In genomic region chr7:66333906-66334500, GRCm38 (mm10) we compare ENCODE assay signal across 27 mouse cellular contexts. TPM values are rescaled to one million over a fixed set of nuclear protein-coding genes. Genes with fewer than 3 reads are reported as not detected.
DNase-seq lines count a peak whose midpoint lies in the region; ATAC-seq and TF ChIP-seq lines count a peak whose summit lies in the region.
"Had no signal": no experiment of that assay in that cellular context is flagged by ENCODE, and none has a peak within 500 bp of the region (broad histone marks: within the 10 kb centered on the region; RNA-seq: fewer than 3 reads in every experiment).

No protein-coding gene starts in this region.

- no peaks in the 10 kb centered on the region for H3K9me3 ChIP-seq in midbrain, embryonic 11.5 days (ENCODE audit: control insufficient read depth, low read length)
- H3K9me3 ChIP-seq in midbrain, embryonic 13.5 days: no peaks in the 10 kb centered on the region
- H3K9me3 ChIP-seq in liver, postnatal 0 days (ENCODE audit: low read length): no peaks in the 10 kb centered on the region
- H3K9me3 ChIP-seq: midbrain, embryonic 12.5 days; neural tube, embryonic 15.5 days had no signal

- TF ChIP-seq EP300 in liver, postnatal 0 days (IDR thresholded peaks at IDR 0.05; ENCODE audit: low read depth): no peak

- no peak overlapping the region for H3K9ac ChIP-seq in midbrain, embryonic 11.5 days (ENCODE audit: low read length)
- H3K9ac ChIP-seq in midbrain, embryonic 13.5 days (replicated peaks): no peak overlapping the region
- no peak overlapping the region for H3K9ac ChIP-seq in liver, postnatal 0 days (replicated peaks)
- H3K9ac ChIP-seq: hindbrain, embryonic 14.5 days; midbrain, embryonic 12.5 days; neural tube, embryonic 15.5 days had no signal

- no peaks in the 10 kb centered on the region for H3K4me1 ChIP-seq in midbrain, embryonic 11.5 days (ENCODE audit: control insufficient read depth, insufficient read depth, low read length)
- no peaks in the 10 kb centered on the region for H3K4me1 ChIP-seq in midbrain, embryonic 13.5 days (replicated peaks)
- no peaks in the 10 kb centered on the region for H3K4me1 ChIP-seq in liver, postnatal 0 days (ENCODE audit: insufficient read depth)
- H3K4me1 ChIP-seq: midbrain, embryonic 12.5 days; neural tube, embryonic 15.5 days had no signal

- H3K4me3 ChIP-seq in midbrain, embryonic 11.5 days (ENCODE audit: low read depth, low read length): no peak overlapping the region
- no peak overlapping the region for H3K4me3 ChIP-seq in midbrain, embryonic 13.5 days (replicated peaks)
- H3K4me3 ChIP-seq in liver, postnatal 0 days (ENCODE audit: low read depth, low read length): no peak overlapping the region
- no peak overlapping the region for H3K4me3 ChIP-seq in gastrocnemius, adult 2 months
- H3K4me3 ChIP-seq: erythroblast, embryonic 14.5 days; midbrain, embryonic 12.5 days; neural tube, embryonic 15.5 days had no signal

- no peak overlapping the region for H3K4me2 ChIP-seq in midbrain, embryonic 11.5 days
- no peak overlapping the region for H3K4me2 ChIP-seq in midbrain, embryonic 13.5 days (replicated peaks)
- H3K4me2 ChIP-seq in liver, postnatal 0 days (ENCODE audit: low read depth, low read length): no peak overlapping the region
- H3K4me2 ChIP-seq: hindbrain, embryonic 14.5 days; midbrain, embryonic 12.5 days; neural tube, embryonic 15.5 days had no signal

- no peak overlapping the region for H3K27ac ChIP-seq in midbrain, embryonic 11.5 days (ENCODE audit: low read depth, low read length)
- no peak overlapping the region for H3K27ac ChIP-seq in midbrain, embryonic 13.5 days
- H3K27ac ChIP-seq in liver, postnatal 0 days (ENCODE audit: low read depth): no peak overlapping the region
- no peak overlapping the region for H3K27ac ChIP-seq in gastrocnemius, adult 2 months
- H3K27ac ChIP-seq: hindbrain, embryonic 14.5 days; midbrain, embryonic 12.5 days; neural tube, embryonic 15.5 days had no signal

- peak; percentile 21 for DNase-seq in midbrain, embryonic 11.5 days (ENCODE audit: low spot score, missing footprints)
- DNase-seq in ZHBTc4 (ENCODE audit: low read depth, low spot score): peak; percentile 76
- peak; percentile 59 for DNase-seq in liver, postnatal 0 days
- DNase-seq in gastrocnemius, adult 2 months: no peak
- DNase-seq in frontal cortex, postnatal 10 days (ENCODE audit: low spot score in 2 of 2): no peak
- DNase-seq: cerebellum, adult 18-20 months; kidney, postnatal 10 days; lung, postnatal 36 days; right cerebral cortex, postnatal 4 days; thymus, adult 18-20 months had no signal

- WGBS in midbrain, embryonic 11.5 days: 85% methylated on average over 4 of the region's 4 CpGs
- WGBS in midbrain, embryonic 13.5 days: 86% methylated on average over 4 of the region's 4 CpGs
- 90% methylated on average over 4 of the region's 4 CpGs for WGBS in liver, postnatal 0 days (ENCODE audit: insufficient replicate concordance)

- no peak for ATAC-seq in midbrain, embryonic 11.5 days (ENCODE audit: low FRiP score)
- no peak for ATAC-seq in midbrain, embryonic 13.5 days
- ATAC-seq in liver, postnatal 0 days: peak; percentile 45; the same call in 1 of the 2 replicates
- no peak for ATAC-seq in activated CD4-positive, CD25-positive, alpha-beta regulatory T cell, adult 4 months
- ATAC-seq: forebrain, embryonic 16.5 days; intestine, embryonic 16.5 days; Patski had no signal

- no peaks in the 10 kb centered on the region for H3K36me3 ChIP-seq in midbrain, embryonic 11.5 days (ENCODE audit: control insufficient read depth, insufficient read depth, low read length)
- H3K36me3 ChIP-seq in midbrain, embryonic 13.5 days: no peaks in the 10 kb centered on the region
- H3K36me3 ChIP-seq in liver, postnatal 0 days (replicated peaks; ENCODE audit: insufficient read depth, low read length): peaks cover 8% of the 10 kb centered on the region; the same call in 1 of the 2 replicates
- H3K36me3 ChIP-seq: midbrain, embryonic 12.5 days; neural tube, embryonic 15.5 days had no signal

- intact Hi-C loops in gastrocnemius, adult 2 months (cut with DNase I): no loop called here

- H3K27me3 ChIP-seq in midbrain, embryonic 11.5 days (ENCODE audit: control insufficient read depth, insufficient read depth, low read length): no peaks in the 10 kb centered on the region
- no peaks in the 10 kb centered on the region for H3K27me3 ChIP-seq in midbrain, embryonic 13.5 days
- H3K27me3 ChIP-seq in liver, postnatal 0 days (ENCODE audit: insufficient read depth, low read length): no peaks in the 10 kb centered on the region
- H3K27me3 ChIP-seq: midbrain, embryonic 12.5 days; neural tube, embryonic 15.5 days; Patski had no signal

- no peak for TF ChIP-seq CTCF in liver, postnatal 0 days (IDR thresholded peaks at IDR 0.05; ENCODE audit: low read depth)
- no peak for TF ChIP-seq CTCF in gastrocnemius, adult 2 months (IDR thresholded peaks at IDR 0.05)

RNA-seq across cellular contexts. Expression of gene Gm10974, which starts 31.7 kb away (rescaled TPM):
- not detected in 2 replicates for polyA plus RNA-seq in midbrain, embryonic 11.5 days (2014; fragmentation: Nextera tagmentation; extraction: Ambion mirVana)
- polyA plus RNA-seq in midbrain, embryonic 13.5 days (2015; fragmentation: Nextera tagmentation; extraction: Ambion mirVana): not detected in 2 replicates
- not detected in 2 replicates for polyA plus RNA-seq in liver, postnatal 0 days (2015; fragmentation: Nextera tagmentation; extraction: Ambion mirVana)
- not detected for total RNA-seq in gastrocnemius, adult 2 months (2021)
- polyA plus RNA-seq in activated CD4-positive, CD25-positive, alpha-beta regulatory T cell, adult 4 months (2017; shearing (Covaris generic)): not detected
- total RNA-seq: adrenal gland, adult 18-20 months; gastrocnemius, adult 8-10 months; layer of hippocampus, adult 8-10 months; left cerebral cortex, adult 18-20 months had no signal
- polyA plus RNA-seq: embryonic facial prominence, embryonic 11.5 days; erythroblast, embryonic 14.5 days; forebrain, embryonic 16.5 days; heart, postnatal 0 days; hindbrain, embryonic 14.5 days; intestine, embryonic 16.5 days; limb, embryonic 11.5 days; liver, embryonic 16.5 days; midbrain, embryonic 12.5 days; neural tube, embryonic 15.5 days; Patski had no signal

RNA-seq across cellular contexts. Expression of gene Lrrk1, which starts 54.1 kb away (rescaled TPM):
- 2.5 and 2.9 TPM in 2 replicates for polyA plus RNA-seq in midbrain, embryonic 11.5 days (2014; fragmentation: Nextera tagmentation; extraction: Ambion mirVana)
- 2.8 and 2.9 TPM in 2 replicates for polyA plus RNA-seq in midbrain, embryonic 13.5 days (2015; fragmentation: Nextera tagmentation; extraction: Ambion mirVana)
- polyA plus RNA-seq in liver, postnatal 0 days (2015; fragmentation: Nextera tagmentation; extraction: Ambion mirVana): 2.6 and 3.0 TPM in 2 replicates
- 1 to 10 TPM; 3.0 to 6.4 TPM for total RNA-seq in gastrocnemius, adult 2 months (2021)
- 1 to 10 TPM; 1.2 to 2.6 TPM for polyA plus RNA-seq in activated CD4-positive, CD25-positive, alpha-beta regulatory T cell, adult 4 months (2017; shearing (Covaris generic))

Comparison
In these comparisons a context has a peak if more than half of its experiments do, and no peak if none do; other contexts are left out.
1. DNase-seq: peak in midbrain, embryonic 11.5 days (single experiment), ZHBTc4 (single experiment) and liver, postnatal 0 days (single experiment); none in gastrocnemius, adult 2 months (single experiment) and frontal cortex, postnatal 10 days (0 of 2).